Mouse (Mus musculus) embryonic facial prominence, embryonic 13.5 days (tissue): Measurements from ENCODE around the gene Clk3. TPM values are rescaled to one million over a fixed set of nuclear protein-coding genes. Genes with fewer than 3 reads are reported as not detected.

Source experiments
- ATAC-seq: fragments of 200-750 bp; cut with Nextera tagmentation; 2 replicates; pipeline ENCODE4 v1.8.0; 2017; ENCODE audit warnings: low read depth; ENCODE audit not compliant: insufficient number of reproducible peaks, insufficient read depth, low FRiP score, low TSS enrichment
- H3K27ac ChIP-seq: fragments of 300-500 bp; sonication (generic); 2 replicates; pipeline ENCODE4 v1.5.1; 2015; ENCODE audit warnings: moderate library complexity, mild to moderate bottlenecking, inconsistent platforms
- H3K27me3 ChIP-seq: fragments of 300-500 bp; sonication (generic); 2 replicates; pipeline ENCODE4 v1.6.1; 2015; ENCODE audit warnings: mild to moderate bottlenecking, inconsistent platforms
- H3K36me3 ChIP-seq: fragments of 300-500 bp; sonication (generic); 2 replicates; pipeline ENCODE4 v1.6.1; 2015; ENCODE audit warnings: mild to moderate bottlenecking, inconsistent platforms
- H3K4me1 ChIP-seq: fragments of 300-500 bp; sonication (generic); 2 replicates; pipeline ENCODE4 v1.6.1; 2015; ENCODE audit warnings: inconsistent platforms
- H3K4me2 ChIP-seq: fragments of 300-500 bp; sonication (generic); 2 replicates; pipeline ENCODE4 v1.6.1; 2015; ENCODE audit warnings: moderate library complexity, mild to moderate bottlenecking, inconsistent platforms
- H3K4me3 ChIP-seq: fragments of 300-500 bp; sonication (generic); 2 replicates; pipeline ENCODE4 v1.5.1; 2015; ENCODE audit warnings: mild to moderate bottlenecking, inconsistent platforms
- H3K9ac ChIP-seq: fragments of 300-500 bp; sonication (generic); 2 replicates; pipeline ENCODE4 v1.6.1; 2015; ENCODE audit warnings: mild to moderate bottlenecking, inconsistent platforms
- H3K9me3 ChIP-seq: fragments of 300-500 bp; sonication (generic); 2 replicates; pipeline ENCODE4 v1.6.1; 2016; ENCODE audit warnings: inconsistent platforms
- WGBS: fragments of 180-500 bp; shearing (Covaris S2); methylation state at CpG from one replicate; pipeline ENCODE4 v1.1.7; 2015; ENCODE audit warnings: mixed read lengths; 5-methylcytosine and 5-hydroxymethylcytosine counted together
- polyA plus RNA-seq: library from polyadenylated mRNA; unstranded; fragments of >200 nt; fragmentation: Nextera tagmentation; extraction: Ambion mirVana; gene quantifications from 2 replicates; pipeline ENCODE4 v1.2.1, GENCODE M21; 2015

Clk3 gene
- polyA plus RNA-seq, 1 experiment from 2014 or later: 71.7 TPM

GRCm38 (mm10) chr9:57803047-57803446, 37.4 kb upstream of the Clk3 start:
- Histone ChIP-seq H3K27ac (no peak overlapping the region), H3K9me3 (no peaks in the 10 kb centered on the region), H3K9ac (no peak overlapping the region), H3K36me3 (peaks cover 13% of the 10 kb centered on the region), H3K4me1 (peaks cover 12% of the 10 kb centered on the region), H3K4me3 (no peak overlapping the region), H3K27me3 (no peaks in the 10 kb centered on the region), H3K4me2 (no peak overlapping the region)
- 18% methylated on average over 3 of the region's 3 CpGs for WGBS
- no peak for ATAC-seq

- Histone ChIP-seq H3K4me3 (no peak overlapping the region), H3K4me2 (no peak overlapping the region), H3K9me3 (no peaks in the 10 kb centered on the region), H3K4me1 (peaks cover 12% of the 10 kb centered on the region), H3K36me3 (peaks cover 34% of the 10 kb centered on the region), H3K27me3 (no peaks in the 10 kb centered on the region), H3K9ac (no peak overlapping the region), H3K27ac (no peak overlapping the region)
- no peak for ATAC-seq
- 84% methylated on average over 9 of the region's 9 CpGs for WGBS
These were observed 34.8 kb upstream of the Clk3 start for GRCm38 (mm10) chr9:57800325-57800975.

- ATAC-seq: no peak
These were observed 33.1 kb upstream of the Clk3 start for GRCm38 (mm10) chr9:57798725-57799253.

GRCm38 (mm10) chr9:57797456-57797855, 31.8 kb upstream of the Clk3 start:
- Histone ChIP-seq H3K27ac (no peak overlapping the region), H3K4me2 (no peak overlapping the region), H3K4me1 (no peaks in the 10 kb centered on the region), H3K9ac (no peak overlapping the region), H3K9me3 (no peaks in the 10 kb centered on the region), H3K36me3 (peaks cover 49% of the 10 kb centered on the region), H3K27me3 (no peaks in the 10 kb centered on the region), H3K4me3 (no peak overlapping the region)
- 92% methylated on average over 8 of the region's 8 CpGs for WGBS
- ATAC-seq: no peak

More at GRCm38 (mm10) chr9:57798725-57799253, 33.1 kb upstream of the Clk3 start:
- Histone ChIP-seq H3K36me3 (peaks cover 43% of the 10 kb centered on the region), H3K4me1 (peaks cover 11% of the 10 kb centered on the region), H3K9ac (no peak overlapping the region), H3K27me3 (no peaks in the 10 kb centered on the region), H3K4me2 (no peak overlapping the region), H3K27ac (no peak overlapping the region), H3K4me3 (no peak overlapping the region), H3K9me3 (no peaks in the 10 kb centered on the region)
- 19% methylated on average over 10 of the region's 10 CpGs for WGBS

- no peak overlapping the region for H3K4me3 ChIP-seq
- 83% methylated on average over 3 of the region's 3 CpGs for WGBS
- no peak overlapping the region for H3K27ac ChIP-seq
- H3K9ac ChIP-seq: no peak overlapping the region
- H3K36me3 ChIP-seq: peaks cover 30% of the 10 kb centered on the region
- H3K4me2 ChIP-seq: no peak overlapping the region
- H3K9me3 ChIP-seq: no peaks in the 10 kb centered on the region
- no peaks in the 10 kb centered on the region for H3K27me3 ChIP-seq
- ATAC-seq: no peak
- no peaks in the 10 kb centered on the region for H3K4me1 ChIP-seq
These were observed 24.1 kb upstream of the Clk3 start for GRCm38 (mm10) chr9:57789733-57790132.

GRCm38 (mm10) chr9:57782656-57783055, 17.0 kb upstream of the Clk3 start:
- WGBS: 85% methylated on average over 3 of the region's 3 CpGs
- no peak overlapping the region for H3K4me2 ChIP-seq
- H3K27me3 ChIP-seq: no peaks in the 10 kb centered on the region
- ATAC-seq: no peak
- H3K9ac ChIP-seq: no peak overlapping the region
- H3K4me3 ChIP-seq: no peak overlapping the region
- no peak overlapping the region for H3K27ac ChIP-seq
- no peaks in the 10 kb centered on the region for H3K4me1 ChIP-seq
- no peaks in the 10 kb centered on the region for H3K9me3 ChIP-seq
- H3K36me3 ChIP-seq: no peaks in the 10 kb centered on the region

- Histone ChIP-seq H3K27me3 (no peaks in the 10 kb centered on the region), H3K4me2 (no peak overlapping the region), H3K9ac (no peak overlapping the region), H3K4me1 (no peaks in the 10 kb centered on the region), H3K4me3 (no peak overlapping the region), H3K9me3 (no peaks in the 10 kb centered on the region), H3K27ac (no peak overlapping the region), H3K36me3 (no peaks in the 10 kb centered on the region)
- WGBS: 60% methylated on average over 4 of the region's 4 CpGs
- ATAC-seq: no peak
These were observed 10.1 kb upstream of the Clk3 start for GRCm38 (mm10) chr9:57775736-57776135.

- Histone ChIP-seq H3K4me2 (no peak overlapping the region), H3K27ac (no peak overlapping the region), H3K4me1 (no peaks in the 10 kb centered on the region), H3K36me3 (no peaks in the 10 kb centered on the region), H3K9ac (no peak overlapping the region), H3K9me3 (no peaks in the 10 kb centered on the region), H3K4me3 (no peak overlapping the region), H3K27me3 (no peaks in the 10 kb centered on the region)
- ATAC-seq: no peak
- WGBS: 68% methylated on average over 5 of the region's 5 CpGs
These were observed 9.4 kb upstream of the Clk3 start for GRCm38 (mm10) chr9:57775026-57775425.

GRCm38 (mm10) chr9:57774168-57774567, 8.5 kb upstream of the Clk3 start:
- Histone ChIP-seq H3K27me3 (no peaks in the 10 kb centered on the region), H3K27ac (no peak overlapping the region), H3K4me1 (no peaks in the 10 kb centered on the region), H3K4me3 (no peak overlapping the region), H3K4me2 (no peak overlapping the region), H3K9me3 (no peaks in the 10 kb centered on the region), H3K9ac (no peak overlapping the region), H3K36me3 (no peaks in the 10 kb centered on the region)
- 29% methylated on average over 1 of the region's 1 CpGs for WGBS
- ATAC-seq: no peak

- 80% methylated on average over 3 of the region's 3 CpGs for WGBS
- Histone ChIP-seq H3K4me3 (no peak overlapping the region), H3K4me1 (no peaks in the 10 kb centered on the region), H3K27ac (no peak overlapping the region), H3K9me3 (no peaks in the 10 kb centered on the region), H3K9ac (no peak overlapping the region), H3K36me3 (no peaks in the 10 kb centered on the region), H3K4me2 (no peak overlapping the region), H3K27me3 (no peaks in the 10 kb centered on the region)
- no peak for ATAC-seq
These were observed 8.1 kb upstream of the Clk3 start for GRCm38 (mm10) chr9:57773754-57774153.

- WGBS: 93% methylated on average over 2 of the region's 2 CpGs
These were observed 5.2 kb upstream of the Clk3 start for GRCm38 (mm10) chr9:57770836-57771235.

GRCm38 (mm10) chr9:57770214-57770613, 4.6 kb upstream of the Clk3 start:
- 93% methylated on average over 1 of the region's 1 CpGs for WGBS
- Histone ChIP-seq H3K27ac (no peak overlapping the region), H3K4me3 (no peak overlapping the region), H3K27me3 (no peaks in the 10 kb centered on the region), H3K36me3 (no peaks in the 10 kb centered on the region), H3K9ac (no peak overlapping the region), H3K9me3 (no peaks in the 10 kb centered on the region), H3K4me1 (peaks cover 7% of the 10 kb centered on the region), H3K4me2 (no peak overlapping the region)
- ATAC-seq: no peak

More at GRCm38 (mm10) chr9:57770836-57771235, 5.2 kb upstream of the Clk3 start:
- peaks cover 7% of the 10 kb centered on the region for H3K4me1 ChIP-seq
- no peak overlapping the region for H3K4me2 ChIP-seq
- no peaks in the 10 kb centered on the region for H3K9me3 ChIP-seq
- no peak overlapping the region for H3K4me3 ChIP-seq
- no peaks in the 10 kb centered on the region for H3K27me3 ChIP-seq
- H3K27ac ChIP-seq: no peak overlapping the region
- H3K9ac ChIP-seq: no peak overlapping the region
- no peaks in the 10 kb centered on the region for H3K36me3 ChIP-seq
- no peak for ATAC-seq
